Mouse (Mus musculus): ENCODE results near the gene Gm3739. TPM values are rescaled to one million over a fixed set of nuclear protein-coding genes. Genes with fewer than 3 reads are reported as not detected.
"Not testable (repeated sequence)": the region's sequence is repeated elsewhere in the genome, so short reads cannot be mapped to it uniquely, and the experiment has no call there.

Gene Gm3739
- polyA plus RNA-seq (2016; fragmentation: Nextera tagmentation; extraction: Ambion mirVana): 0.94 and 1.7 TPM in 2 replicates

- Histone ChIP-seq H3K4me2 (replicated peaks) (peak within 1 kb of the TSS; percentile 69), H3K4me3 (peak within 1 kb of the TSS; percentile 50), H3K9ac (peak within 1 kb of the TSS; percentile 55)
- not testable (repeated sequence) for H3K27me3 ChIP-seq; H3K9me3 ChIP-seq; H3K4me1 ChIP-seq; ATAC-seq (ENCODE audit: insufficient number of reproducible peaks, insufficient read depth, low FRiP score, low TSS enrichment); H3K27ac ChIP-seq; H3K36me3 ChIP-seq
- 4% methylated on average over 19 of the region's 35 CpGs for WGBS
These were observed at the start of gene Gm3739 for GRCm38 (mm10) chr14:7314661-7315060. TSS of gene Gm3739 (minus strand) at chr14:7315049.

DNA sequence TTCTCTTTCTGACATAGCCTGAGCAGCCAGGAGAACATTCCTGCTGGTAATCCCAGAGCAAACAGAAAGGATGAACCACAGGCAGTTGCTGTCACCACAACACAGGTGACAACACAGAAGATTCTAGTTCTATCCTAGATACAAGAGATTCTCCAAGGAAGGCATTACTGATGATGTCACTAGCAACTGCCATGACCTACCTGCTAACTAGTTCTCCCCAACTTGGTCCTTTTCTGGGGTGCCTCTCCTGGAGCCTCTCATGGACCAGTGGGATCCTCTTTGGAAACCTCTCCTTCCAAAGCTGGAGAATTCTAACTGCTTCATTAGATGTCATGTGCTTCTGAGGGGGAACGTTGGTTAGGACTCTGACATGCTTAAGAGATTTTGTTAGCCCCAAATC lies 17.4 kb upstream of the Gm3739 start, which contains the start of gene Gm5797:
Gene Gm5797, minus strand, starts transcription at position 101 of the 400 bp plus-strand sequence.
- WGBS: no CpG with 5 or more reads among the region's 1 CpGs
- H3K4me1 ChIP-seq; H3K4me2 ChIP-seq (replicated peaks); H3K36me3 ChIP-seq; ATAC-seq (ENCODE audit: insufficient number of reproducible peaks, insufficient read depth, low FRiP score, low TSS enrichment); H3K27me3 ChIP-seq; H3K9me3 ChIP-seq; H3K27ac ChIP-seq; H3K9ac ChIP-seq; H3K4me3 ChIP-seq: not testable (repeated sequence)

DNA sequence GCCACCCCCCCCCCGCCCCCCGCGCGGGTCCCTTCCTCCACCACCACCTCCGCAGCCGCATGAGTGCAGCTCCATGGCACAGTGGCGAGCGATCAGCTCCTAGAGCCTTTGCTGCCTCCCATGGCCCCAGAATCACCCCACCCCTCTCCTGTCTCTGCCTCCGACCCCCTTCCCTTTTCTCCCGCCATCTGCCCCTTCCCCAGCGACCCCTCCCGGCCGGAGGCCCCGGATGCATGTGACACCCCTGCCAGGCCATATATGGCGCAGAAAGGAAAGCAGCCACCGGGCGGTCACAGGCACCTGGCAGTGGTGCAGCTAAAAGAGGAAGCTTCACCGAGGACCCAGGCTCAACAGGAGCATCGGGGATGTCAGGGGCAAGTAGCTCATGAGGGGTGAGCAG lies 244 bp upstream of the Gm3739 start:
- peak overlapping the region; percentile 69 for H3K4me2 ChIP-seq (replicated peaks)
- H3K4me3 ChIP-seq: peak overlapping the region; percentile 50
- H3K27ac ChIP-seq; H3K27me3 ChIP-seq; H3K9me3 ChIP-seq; ATAC-seq (ENCODE audit: insufficient number of reproducible peaks, insufficient read depth, low FRiP score, low TSS enrichment); H3K4me1 ChIP-seq; H3K36me3 ChIP-seq: not testable (repeated sequence)
- 1% methylated on average over 12 of the region's 19 CpGs for WGBS
- peak overlapping the region; percentile 55 for H3K9ac ChIP-seq

GRCm38 (mm10) chr14:7264614-7265013 lies 50.2 kb downstream of the Gm3739 start, which contains the start of gene Gm3727:
TSS of gene Gm3727 (minus strand) at chr14:7264714.
- not testable (repeated sequence) for H3K4me2 ChIP-seq (replicated peaks); H3K9ac ChIP-seq; H3K36me3 ChIP-seq; H3K27me3 ChIP-seq; ATAC-seq (ENCODE audit: insufficient number of reproducible peaks, insufficient read depth, low FRiP score, low TSS enrichment); H3K4me3 ChIP-seq; H3K27ac ChIP-seq; H3K9me3 ChIP-seq; H3K4me1 ChIP-seq
- WGBS: 79% methylated on average over 3 of the region's 3 CpGs

Other genes starting within 250 kb of the Gm3739 start
- gene Gm3696, start 214.4 kb downstream of the Gm3739 start, polyA plus RNA-seq (2016; fragmentation: Nextera tagmentation; extraction: Ambion mirVana): 1.4 and 1.7 TPM in 2 replicates
- not detected in 2 replicates for gene Gm6676, start 189.6 kb downstream of the Gm3739 start, polyA plus RNA-seq (2016; fragmentation: Nextera tagmentation; extraction: Ambion mirVana)
- gene Gm3512, start 140.5 kb downstream of the Gm3739 start, polyA plus RNA-seq (2016; fragmentation: Nextera tagmentation; extraction: Ambion mirVana): 5.2 and 6.2 TPM in 2 replicates
- gene Gm16434, start 120.5 kb downstream of the Gm3739 start, polyA plus RNA-seq (2016; fragmentation: Nextera tagmentation; extraction: Ambion mirVana): not detected in 2 replicates
- gene Gm3727, start 50.3 kb downstream of the Gm3739 start, polyA plus RNA-seq (2016; fragmentation: Nextera tagmentation; extraction: Ambion mirVana): not detected in 2 replicates
- gene Gm5797, start 17.3 kb upstream of the Gm3739 start, polyA plus RNA-seq (2016; fragmentation: Nextera tagmentation; extraction: Ambion mirVana): not detected in 2 replicates
- not detected in 2 replicates for gene Gm8374, start 50.1 kb upstream of the Gm3739 start, polyA plus RNA-seq (2016; fragmentation: Nextera tagmentation; extraction: Ambion mirVana)
- not detected in 2 replicates for gene Gm3755, start 135.9 kb upstream of the Gm3739 start, polyA plus RNA-seq (2016; fragmentation: Nextera tagmentation; extraction: Ambion mirVana)
- gene Gm3752, start 168.7 kb upstream of the Gm3739 start, polyA plus RNA-seq (2016; fragmentation: Nextera tagmentation; extraction: Ambion mirVana): 1.1 and 1.3 TPM in 2 replicates

Data from embryonic facial prominence, embryonic 12.5 days (tissue).